Mouse (Mus musculus) ES-Bruce4 (cell line): ENCODE data around the gene Dazap2.

Experiments
- CTCF ChIP-seq: IDR thresholded peaks from one replicate; pipeline ENCODE4 v1.8.1; 2011; ENCODE audit warnings: low read depth, low read length
- EP300 ChIP-seq: IDR thresholded peaks from 2 replicates; pipeline ENCODE4 v1.6.1; 2011; ENCODE audit warnings: low read depth, low read length; ENCODE audit not compliant: insufficient read depth
- POLR2A ChIP-seq: IDR thresholded peaks from one replicate; pipeline ENCODE4 v1.8.1; 2011; ENCODE audit warnings: low read length; ENCODE audit not compliant: insufficient read depth

GRCm38 (mm10) chr15:100623754-100624153, 8.6 kb downstream of the Dazap2 start:
- TF ChIP-seq CTCF = no peak
- TF ChIP-seq POLR2A = no peak
- TF ChIP-seq EP300 = no peak
